Mouse (Mus musculus) testis, postnatal 10 days (tissue): ENCODE measurements around the gene Hmbs.
"Not testable (repeated sequence)": the region's sequence is repeated elsewhere in the genome, so short reads cannot be mapped to it uniquely, and the experiment has no call there.

Source experiments
- DNase-seq: peaks from one replicate; pipeline ENCODE4 v3.0.0; 2021; ENCODE audit warnings: low spot score

The Hmbs gene

DNA sequence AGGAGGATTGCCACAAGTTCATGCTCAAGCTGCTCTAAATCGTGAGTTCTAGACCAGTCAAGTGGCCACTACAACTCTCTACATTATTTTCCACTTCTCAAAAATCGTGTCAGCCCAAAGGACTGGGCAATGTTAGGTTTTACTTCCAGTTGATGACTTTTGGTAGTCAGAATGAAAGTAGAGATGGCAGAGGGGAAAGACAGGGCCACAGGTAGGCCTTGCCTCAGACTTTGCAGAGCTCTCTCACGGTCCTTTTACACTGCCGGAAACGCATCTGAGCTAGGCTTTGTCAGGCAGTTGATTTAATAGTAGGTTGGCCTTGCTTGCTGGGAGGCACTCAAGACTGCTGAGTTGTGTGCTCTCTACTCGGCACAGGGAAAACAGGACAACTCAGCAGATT, 19.9 kb downstream of the Hmbs start:
- no peak for DNase-seq

DNA sequence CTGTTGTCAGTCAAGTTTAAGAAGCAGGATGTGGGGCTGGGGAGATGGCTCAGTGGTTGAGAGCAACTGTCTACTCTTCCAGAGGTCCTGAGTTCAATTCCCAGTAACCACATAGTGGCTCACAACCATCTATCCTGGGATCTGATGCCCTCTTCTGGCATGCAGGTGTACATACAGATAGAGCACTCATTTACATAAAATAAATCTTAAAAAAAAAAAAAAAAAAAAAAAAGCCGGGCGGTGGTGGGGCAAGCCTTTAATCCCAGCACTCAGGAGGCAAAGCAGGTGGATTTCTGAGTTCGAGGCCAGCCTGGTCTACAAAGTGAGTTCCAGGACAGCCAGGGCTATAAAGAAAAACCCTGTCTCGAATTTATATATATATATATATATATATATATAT, 20.4 kb downstream of the Hmbs start:
- DNase-seq: not testable (repeated sequence)

DNA sequence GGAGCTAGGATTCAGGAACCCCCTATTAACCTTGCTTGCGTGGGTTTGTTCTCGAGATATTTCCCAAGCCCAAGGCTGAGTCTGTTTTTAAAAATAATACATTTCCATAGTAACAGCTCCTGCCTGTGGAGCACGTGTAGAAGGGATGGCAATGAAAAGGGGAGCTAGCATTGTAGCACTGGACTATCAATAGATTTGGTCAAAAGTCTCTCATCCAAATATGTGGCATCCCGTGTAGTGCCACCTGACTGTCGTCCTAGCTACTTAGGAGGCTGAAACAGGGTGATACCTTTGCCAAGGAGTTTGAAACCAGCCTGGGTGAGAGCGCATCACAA, 23.3 kb downstream of the Hmbs start:
- no peak for DNase-seq

DNA sequence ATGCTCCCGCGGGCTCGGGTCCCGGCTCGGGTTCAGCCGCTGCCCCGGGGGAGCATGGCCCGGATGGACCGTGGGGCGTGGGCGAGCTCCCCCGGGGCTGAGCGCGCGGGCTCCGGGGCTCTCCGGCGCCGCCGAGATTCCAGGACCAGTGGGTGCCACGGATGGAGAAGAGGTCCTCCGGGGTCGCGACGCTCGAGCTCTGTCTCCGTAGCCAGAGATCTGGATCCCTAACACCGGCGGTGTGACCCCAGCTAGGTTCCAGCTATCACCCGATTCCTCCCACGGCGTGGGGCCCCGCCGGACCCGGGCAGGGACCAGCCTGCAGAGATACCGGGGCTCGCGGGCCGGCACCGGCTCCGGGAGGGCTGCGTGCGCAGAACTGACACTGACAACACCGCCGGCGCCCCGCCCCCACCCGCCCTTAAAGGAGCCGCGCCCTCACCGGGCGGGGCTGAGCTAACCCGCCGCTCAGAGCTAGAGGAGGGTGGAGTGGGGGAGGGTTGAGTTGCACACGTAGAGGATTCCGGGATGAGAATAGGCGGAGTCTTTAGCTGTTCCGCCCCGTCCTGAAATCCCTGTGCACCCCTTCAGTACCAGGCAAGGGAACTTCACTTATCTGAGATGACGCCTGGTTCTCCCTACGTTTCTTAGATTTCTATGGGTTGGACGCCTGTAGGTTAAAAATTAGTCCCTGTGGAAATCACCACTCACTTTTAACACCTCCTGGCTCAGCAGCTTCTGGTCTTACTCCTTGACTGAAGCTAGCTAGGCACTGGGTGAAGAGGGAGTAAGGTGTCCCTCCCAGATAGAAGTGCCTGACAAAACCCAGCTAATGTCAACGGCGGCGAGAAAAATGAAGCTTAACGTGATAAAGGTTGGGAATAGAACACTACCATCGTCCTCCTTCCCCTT, 23.9 kb downstream of the Hmbs start, which contains the start of gene C2cd2l:
C2cd2l (minus strand) TSS at position 399 of the 912 bp plus-strand sequence.
- peak; percentile 89 for DNase-seq

DNA sequence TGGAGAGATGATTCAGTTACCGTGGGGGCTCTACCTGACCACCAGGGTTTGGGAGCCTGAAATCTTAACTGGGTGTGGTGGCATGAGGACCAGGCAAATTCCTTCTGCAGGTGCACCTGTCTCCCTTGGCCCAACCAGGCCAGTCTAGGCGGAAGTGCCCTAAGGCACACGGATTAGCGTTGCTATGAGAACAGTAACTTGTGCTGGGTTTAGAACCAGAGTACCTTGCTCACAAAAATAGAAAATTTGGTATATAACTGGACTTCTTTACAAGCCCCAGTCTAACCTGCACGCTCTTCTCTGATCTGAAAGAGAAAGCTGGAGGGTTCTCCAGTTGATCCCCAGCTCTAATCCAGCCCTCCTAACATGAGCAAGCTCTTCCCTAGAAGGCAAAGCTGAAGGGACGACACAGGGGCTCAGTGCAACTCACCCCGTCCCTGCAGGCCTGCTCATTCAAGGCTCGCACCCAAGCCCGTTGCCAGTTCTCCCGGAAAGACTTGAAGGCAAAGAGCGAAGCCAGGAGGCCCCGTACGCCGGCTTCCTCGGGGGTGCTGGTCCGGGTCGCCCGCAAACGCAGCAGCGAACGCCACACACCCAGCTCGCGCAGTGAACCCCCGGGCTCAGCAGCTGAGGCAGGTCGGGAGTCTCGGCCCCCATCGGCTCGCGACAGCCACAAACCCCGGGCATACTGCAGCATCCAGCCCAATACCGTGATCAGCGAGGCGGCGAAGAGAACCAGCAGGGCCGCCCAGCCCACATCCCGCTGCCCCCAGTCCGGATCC, 24.7 kb downstream of the Hmbs start:
- peak; percentile 61 for DNase-seq

DNA sequence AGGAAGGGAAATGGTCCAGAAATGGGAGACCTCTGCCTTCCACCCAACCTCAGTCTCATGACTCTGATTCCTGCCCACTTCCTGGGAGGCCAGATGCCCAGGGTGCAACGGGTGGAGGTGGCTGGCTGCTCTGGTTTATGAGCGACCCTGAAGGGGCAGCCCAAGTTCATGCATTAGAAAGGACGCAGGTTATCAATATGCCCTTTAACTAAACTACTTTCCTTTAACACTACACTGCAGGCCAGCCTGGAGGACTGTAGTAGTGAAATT, 25.3 kb downstream of the Hmbs start:
- no peak for DNase-seq

DNA sequence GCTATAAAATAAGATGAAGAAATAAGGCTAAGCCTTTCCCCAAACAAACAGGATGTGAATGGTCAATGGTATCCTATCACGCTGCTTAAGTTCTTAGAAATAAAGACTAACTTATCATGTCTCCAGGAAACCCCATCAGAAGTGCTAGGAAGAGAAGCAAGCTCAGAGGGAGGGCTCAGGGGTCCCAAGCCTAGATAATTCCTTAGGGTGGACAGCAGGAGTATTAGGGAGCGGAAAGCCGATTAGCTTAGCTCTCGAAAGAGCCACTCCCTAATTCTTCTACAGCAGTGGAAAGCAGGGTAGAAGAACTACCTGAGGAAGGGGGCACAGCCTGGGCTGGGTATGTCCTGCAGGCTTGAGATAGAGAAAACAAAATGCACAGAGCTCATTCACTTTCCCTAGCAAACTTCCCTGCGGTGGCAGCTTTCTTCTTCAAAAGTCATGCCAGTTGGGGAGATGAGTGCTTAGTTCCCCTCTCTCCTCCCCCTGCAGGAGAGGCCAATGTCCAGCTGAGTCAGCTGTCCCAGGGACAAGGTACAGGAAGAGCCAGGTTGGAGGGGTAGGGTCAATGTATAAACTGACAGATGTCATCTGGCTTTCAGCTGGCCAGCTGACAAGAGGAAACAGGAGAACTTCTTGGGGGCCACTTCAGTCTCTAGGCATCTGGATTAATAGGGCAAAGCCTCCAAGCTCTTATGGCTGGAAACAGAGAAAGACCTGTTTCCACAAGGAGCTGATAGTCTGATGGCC, 25.8 kb downstream of the Hmbs start:
- no peak for DNase-seq

DNA sequence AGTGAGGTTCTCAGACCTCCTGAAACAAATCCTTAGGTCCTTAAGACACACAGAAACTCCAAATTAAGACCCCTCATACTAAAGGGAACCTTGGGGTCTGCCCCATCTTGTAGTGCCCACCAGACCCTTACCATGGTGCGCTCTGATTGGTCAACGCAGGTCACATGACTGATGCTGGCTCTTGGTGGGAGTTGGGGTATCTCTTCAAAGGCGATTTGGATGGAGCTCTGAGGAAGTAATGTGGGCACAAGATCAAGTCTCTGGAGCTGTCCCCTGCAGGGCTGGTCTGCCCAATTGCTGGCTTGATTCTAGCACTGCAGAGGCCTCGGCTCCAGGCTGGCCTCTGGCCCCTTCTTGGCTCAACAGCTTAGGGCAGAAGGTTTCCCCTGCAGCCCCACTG, 26.6 kb downstream of the Hmbs start:
- DNase-seq: no peak

DNA sequence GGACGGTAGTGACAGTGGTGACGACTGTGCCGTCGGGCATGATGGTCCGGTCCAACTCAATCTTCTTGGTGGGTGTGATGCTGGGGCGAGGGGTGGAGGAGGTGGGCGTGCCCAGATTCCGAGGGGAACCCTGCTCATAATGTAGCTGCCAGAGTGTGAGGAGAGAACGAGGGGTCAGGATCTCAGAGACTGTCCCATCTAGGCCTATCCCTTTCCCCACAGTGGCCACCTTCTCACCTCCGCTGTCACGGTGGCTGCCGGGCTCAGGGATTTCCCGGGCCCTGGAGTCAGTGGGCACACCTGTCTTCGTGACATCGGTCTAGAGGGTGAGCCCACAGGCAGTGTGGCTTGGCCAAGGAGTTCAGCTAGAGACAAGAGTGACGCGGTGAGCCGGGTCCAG, 29.1 kb downstream of the Hmbs start:
- DNase-seq: no peak

DNA sequence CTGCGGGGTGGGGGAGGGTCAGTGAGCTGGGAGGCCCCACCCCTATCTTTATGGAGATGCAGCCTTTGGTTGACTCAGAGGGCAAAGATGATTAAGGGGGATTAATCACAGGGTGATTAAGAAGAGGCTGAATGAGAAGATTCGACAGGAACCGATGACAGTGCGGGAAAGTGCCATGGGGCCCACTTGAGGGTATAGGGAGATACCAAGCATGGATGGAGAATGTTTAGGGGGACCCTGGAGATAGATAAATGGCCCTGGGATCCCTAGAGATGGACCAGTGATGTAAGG, 29.8 kb downstream of the Hmbs start:
- no peak for DNase-seq

DNA sequence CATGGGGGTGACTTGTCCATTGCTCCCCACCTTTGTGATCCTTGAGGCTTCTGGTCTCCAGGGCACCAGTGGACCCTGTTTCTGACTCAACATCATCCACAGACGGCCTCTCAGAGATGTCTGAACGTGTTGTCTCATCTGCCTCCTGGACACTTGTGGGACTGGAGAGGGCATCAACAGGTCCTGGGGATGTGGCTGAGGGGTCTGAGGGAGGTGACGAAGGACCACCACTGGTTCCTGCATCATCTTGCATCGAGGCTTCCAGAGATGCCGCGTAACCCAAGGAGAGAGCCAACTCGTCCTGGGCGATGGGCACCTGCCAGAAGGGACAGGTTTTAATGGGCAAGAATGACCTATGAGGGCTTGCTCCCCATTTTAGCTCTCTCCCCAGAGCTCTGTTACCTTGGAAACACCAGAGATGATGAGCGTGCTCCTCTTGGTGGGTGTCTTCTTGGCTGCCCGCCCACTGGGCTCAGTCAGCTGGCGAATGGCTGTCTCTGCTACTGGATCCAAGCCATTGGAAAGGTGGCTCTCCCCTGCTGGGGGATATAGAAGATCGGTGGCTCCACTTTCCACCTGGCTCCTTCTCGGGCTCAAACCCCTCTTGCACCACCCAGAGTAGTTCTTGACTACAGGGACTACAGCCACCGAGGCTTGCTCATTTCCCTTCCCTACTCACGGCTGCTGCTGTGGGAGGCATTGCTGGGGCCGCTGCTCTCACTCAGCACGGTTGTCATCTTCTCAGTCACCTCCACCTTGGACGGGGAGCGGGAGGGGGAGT, 30.4 kb downstream of the Hmbs start:
- no peak for DNase-seq

DNA sequence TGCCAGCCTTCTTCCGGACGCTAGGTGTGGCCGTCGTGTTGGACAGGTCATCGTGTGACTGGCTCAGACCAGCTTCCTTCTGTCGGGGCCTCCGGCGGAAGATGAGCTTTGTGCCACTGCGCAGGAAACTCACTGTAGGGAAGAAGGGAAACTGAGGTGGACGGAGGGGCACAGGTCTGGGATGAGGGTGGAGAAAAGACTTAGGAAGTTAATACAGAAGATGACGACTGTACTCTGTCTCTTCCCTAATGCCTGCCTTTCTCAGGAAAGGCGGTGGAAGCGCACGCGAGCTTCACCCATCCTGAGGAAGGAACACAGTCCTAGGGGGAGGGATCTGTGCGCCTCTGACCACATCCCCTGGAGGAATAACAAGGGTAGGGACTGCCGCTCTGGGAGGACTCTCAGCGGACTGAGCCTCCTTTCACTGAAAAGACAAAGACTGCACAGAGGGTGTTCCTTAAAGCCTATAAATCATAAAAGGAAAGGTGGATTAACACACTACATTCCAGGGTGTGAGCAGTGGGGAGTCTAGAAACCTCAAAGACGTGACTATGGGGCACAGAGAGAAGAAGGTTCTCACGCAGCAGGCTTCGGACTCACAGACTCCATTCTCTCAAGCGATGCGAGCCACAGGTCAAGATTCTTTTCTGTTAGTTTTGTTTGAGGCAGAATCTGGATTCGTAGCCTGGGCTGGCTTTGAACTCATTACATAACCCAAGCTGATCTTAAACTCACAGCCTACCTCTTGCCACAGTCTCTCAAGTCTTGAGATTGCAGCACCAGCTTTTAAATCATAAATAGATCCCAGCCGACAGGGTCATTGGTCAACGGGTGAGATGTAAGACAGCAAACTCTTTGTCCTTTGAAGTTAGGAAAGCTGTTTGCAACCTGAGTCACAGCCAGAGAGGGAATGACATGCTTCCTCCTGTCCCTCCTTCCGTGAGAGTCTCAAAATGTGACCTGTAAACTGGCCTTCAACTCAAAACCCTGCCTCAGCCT, 32.6 kb downstream of the Hmbs start:
- no peak for DNase-seq

DNA sequence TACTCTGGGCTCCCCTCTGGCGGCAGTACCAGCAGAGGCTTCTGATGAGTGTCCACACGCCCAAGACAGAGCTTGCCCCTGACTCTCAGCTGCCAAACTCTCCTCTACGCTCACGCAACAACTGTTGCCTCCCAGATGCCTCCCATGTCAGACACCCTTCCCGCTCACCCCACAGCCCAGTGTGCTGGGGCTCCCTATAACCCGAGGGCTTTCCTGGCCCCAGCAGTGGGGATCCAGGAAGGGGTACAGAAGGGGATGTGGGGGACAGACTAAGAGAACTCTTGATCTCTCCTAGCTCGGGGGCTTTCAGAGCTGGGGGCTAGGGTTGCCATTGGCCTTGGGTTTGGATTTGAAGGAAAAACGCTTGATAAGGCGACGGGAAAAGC, 33.3 kb downstream of the Hmbs start:
- no peak for DNase-seq

DNA sequence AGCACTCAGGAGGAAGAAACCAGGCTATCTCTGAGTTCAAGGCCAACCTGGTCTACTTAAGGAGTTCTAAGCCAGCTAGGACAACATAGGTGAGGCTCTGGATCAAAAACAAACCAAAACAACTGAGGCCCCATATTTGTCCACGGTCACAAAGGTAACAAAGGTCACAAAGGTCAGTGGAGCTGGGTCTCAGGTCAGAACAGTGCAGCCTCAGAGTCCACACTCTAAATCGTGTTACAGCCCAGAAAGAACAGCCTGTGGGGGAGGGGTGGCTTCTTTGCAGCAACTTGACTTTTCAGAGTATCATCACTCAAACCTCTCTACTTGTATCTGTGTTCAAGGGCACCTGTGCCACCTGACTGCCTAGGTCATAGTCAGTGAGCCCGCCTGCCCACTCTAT, 34.3 kb downstream of the Hmbs start:
- DNase-seq: no peak

DNA sequence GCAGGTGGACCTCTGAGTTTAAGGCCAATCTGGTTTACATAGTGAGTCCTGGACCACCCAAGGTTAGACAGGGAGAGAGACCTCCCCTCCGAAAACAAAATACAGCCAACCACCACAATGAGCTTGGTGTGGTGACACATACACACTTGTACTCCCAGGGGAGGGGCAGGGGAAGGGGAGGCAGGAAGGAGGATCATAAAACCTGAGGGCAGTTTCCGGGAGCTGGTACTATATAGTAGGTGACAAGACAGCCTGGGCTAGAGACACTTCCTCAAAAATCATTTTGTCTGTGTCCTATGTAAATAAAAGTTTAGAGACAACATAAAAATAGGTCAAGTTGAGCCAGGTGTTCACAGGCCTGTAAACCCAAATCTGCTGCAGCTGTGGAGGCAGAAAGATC, 36.8 kb downstream of the Hmbs start:
- no peak for DNase-seq

DNA sequence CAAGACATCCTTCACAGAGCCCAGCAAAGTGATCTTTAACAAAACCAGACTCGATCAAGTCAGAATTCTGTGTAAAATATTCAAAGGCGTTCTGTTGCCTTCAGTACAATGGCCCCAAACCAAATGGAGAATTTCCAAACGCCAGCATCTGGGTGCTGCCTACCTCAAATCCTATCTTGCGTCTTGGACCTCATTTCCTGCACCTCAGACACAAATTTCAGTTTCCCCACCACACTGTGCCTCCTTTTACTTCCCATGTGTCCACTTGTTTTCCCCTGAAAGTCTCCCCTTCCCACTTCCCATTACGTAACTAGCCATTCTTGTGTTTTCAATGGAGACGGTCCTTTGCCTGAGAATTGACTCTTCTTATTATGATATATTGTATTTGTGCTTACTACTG, 37.5 kb downstream of the Hmbs start:
- no peak for DNase-seq

DNA sequence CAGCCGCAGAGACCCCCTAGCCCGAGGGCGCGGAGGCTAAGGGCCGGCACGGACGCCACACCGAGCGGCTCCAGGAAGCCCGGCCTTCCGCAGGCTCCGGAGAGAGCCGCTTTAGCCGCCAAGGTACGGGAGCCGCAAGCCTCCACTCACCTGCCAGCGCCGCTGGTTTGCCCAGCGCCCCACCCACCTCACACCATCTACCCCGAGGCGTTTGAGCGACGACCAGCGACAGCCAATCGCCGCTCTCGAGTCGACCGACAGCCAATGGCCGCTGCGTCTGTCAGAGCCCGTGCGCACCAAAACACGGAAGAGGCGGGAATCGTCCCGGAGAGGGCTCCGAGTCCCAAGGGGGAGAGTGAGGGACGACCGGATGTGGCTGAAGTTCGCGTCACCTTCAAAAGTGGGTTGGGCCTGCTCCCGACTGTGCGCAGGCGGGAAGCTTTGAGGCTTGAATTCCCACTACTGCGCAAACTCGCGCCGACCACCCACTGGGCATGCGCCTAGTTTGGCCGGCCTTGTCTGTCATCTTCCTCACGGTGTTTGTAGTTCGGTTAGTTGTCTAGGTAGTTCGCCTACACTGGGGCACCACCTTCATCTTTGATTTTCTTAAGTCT, 38.5 kb downstream of the Hmbs start, which contains the start of gene Hinfp:
Hinfp (minus strand) TSS at position 206 of the 614 bp plus-strand sequence.
- peak; percentile 97 for DNase-seq

DNA sequence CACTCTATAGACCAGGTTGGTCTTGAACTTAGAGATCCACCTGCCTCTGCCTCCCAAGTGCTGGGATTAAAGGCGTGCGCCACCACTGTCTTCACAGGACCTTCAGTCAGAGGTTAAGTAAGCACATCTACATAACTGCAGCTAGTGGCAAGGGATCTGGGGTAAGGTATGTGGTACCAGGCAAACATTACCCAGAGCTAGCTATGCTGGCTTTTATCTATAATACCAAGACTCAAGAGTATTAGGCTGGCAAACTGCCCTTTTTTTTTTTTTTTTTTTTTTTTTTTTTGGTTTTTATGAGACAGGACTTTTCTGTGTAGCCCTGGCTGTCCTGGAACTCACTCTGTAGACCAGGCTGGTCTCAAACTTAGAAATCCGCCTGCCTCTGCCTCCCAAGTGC, 44.0 kb downstream of the Hmbs start:
- DNase-seq: not testable (repeated sequence)

DNA sequence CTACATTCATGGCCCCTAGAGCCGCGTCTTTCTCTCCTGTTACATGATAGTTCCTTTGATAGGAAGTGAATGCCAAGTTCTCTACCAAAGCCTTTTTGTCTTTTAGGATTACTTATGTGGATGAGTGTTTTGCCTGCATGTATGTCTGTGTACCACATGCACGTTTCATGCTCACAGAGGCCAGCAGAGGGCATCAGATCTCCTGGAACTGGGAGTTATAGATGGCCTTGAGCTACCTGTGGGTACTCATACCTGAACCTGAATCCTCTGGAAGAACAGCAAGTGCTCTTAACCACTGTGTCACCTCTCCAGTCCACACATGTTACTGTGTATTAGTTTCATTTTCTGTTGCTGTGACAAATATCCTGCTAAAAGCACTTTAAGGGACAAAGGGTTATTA, 51.5 kb downstream of the Hmbs start:
- no peak for DNase-seq

DNA sequence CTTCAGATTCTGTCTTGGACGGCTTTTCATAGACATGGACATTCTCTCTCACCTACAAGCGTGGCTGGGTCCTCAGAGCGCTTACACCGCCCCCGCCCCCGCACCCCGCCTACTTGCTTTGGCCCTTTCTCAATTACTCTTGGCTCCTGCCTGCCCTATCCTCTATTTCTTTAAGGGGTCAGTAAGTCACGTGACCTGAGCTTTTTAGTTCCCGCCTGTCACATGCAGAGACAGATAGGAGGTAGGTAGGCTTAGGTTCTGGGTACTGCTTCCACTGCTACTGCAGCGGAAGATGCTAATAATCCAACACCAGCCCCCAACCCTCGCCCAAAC, 55.1 kb downstream of the Hmbs start:
- no peak for DNase-seq
